Mouse (Mus musculus): ENCODE measurements at regions not wholly inside any gene's neighbourhood (a gene's known extent, or its start where the extent isn't known, plus 50 kb on each side); places are given as distances from the start of the nearest gene placed in this dataset.

GRCm38 (mm10) chr5:111661971-111662370 is 71.8 kb upstream of the Gm26897 start:
- WGBS, result 78% methylated on average over 12 of the region's 12 CpGs
- no peak overlapping the region for H3K4me2 ChIP-seq (replicated peaks; ENCODE audit: low read depth, low read length)
- H3K9me3 ChIP-seq (ENCODE audit: control insufficient read depth, low read length), result no peaks in the 10 kb centered on the region
- H3K27ac ChIP-seq (ENCODE audit: low read depth, low read length), result peak overlapping the region; percentile 45; the same call in 1 of the 2 replicates
- H3K36me3 ChIP-seq (ENCODE audit: control insufficient read depth, insufficient read depth, low read length), result no peaks in the 10 kb centered on the region
- no peak for DNase-seq (ENCODE audit: low spot score)
- peaks cover 20% of the 10 kb centered on the region for H3K4me1 ChIP-seq (replicated peaks; ENCODE audit: control insufficient read depth, insufficient read depth, low read length)
- H3K9ac ChIP-seq (ENCODE audit: low read depth, low read length), result no peak overlapping the region
- H3K4me3 ChIP-seq (ENCODE audit: low read depth, low read length), result no peak overlapping the region
- no peak for ATAC-seq (ENCODE audit: low FRiP score)
- no peaks in the 10 kb centered on the region for H3K27me3 ChIP-seq (ENCODE audit: control insufficient read depth, insufficient read depth, low read length)

- 77% methylated on average over 7 of the region's 7 CpGs for WGBS
- Histone ChIP-seq H3K36me3 (ENCODE audit: control insufficient read depth, insufficient read depth, low read length) (no peaks in the 10 kb centered on the region), H3K9me3 (ENCODE audit: control insufficient read depth, low read length) (no peaks in the 10 kb centered on the region), H3K27ac (ENCODE audit: low read depth, low read length) (no peak overlapping the region), H3K4me1 (replicated peaks; ENCODE audit: control insufficient read depth, insufficient read depth, low read length) (peaks cover 20% of the 10 kb centered on the region), H3K27me3 (ENCODE audit: control insufficient read depth, insufficient read depth, low read length) (no peaks in the 10 kb centered on the region), H3K9ac (ENCODE audit: low read depth, low read length) (no peak overlapping the region), H3K4me3 (ENCODE audit: low read depth, low read length) (no peak overlapping the region), H3K4me2 (replicated peaks; ENCODE audit: low read depth, low read length) (no peak overlapping the region)
- ATAC-seq (ENCODE audit: low FRiP score), result no peak
- DNase-seq (ENCODE audit: low spot score), result no peak
Observed at GRCm38 (mm10) chr5:111663831-111664230, 69.9 kb upstream of the Gm26897 start.

GRCm38 (mm10) chr5:111665406-111665805 is 68.3 kb upstream of the Gm26897 start:
- WGBS, result 76% methylated on average over 19 of the region's 19 CpGs
- Histone ChIP-seq H3K4me1 (replicated peaks; ENCODE audit: control insufficient read depth, insufficient read depth, low read length) (peaks cover 16% of the 10 kb centered on the region), H3K9me3 (ENCODE audit: control insufficient read depth, low read length) (no peaks in the 10 kb centered on the region), H3K36me3 (ENCODE audit: control insufficient read depth, insufficient read depth, low read length) (no peaks in the 10 kb centered on the region), H3K27me3 (ENCODE audit: control insufficient read depth, insufficient read depth, low read length) (no peaks in the 10 kb centered on the region), H3K27ac (ENCODE audit: low read depth, low read length) (no peak overlapping the region), H3K4me3 (ENCODE audit: low read depth, low read length) (no peak overlapping the region), H3K4me2 (replicated peaks; ENCODE audit: low read depth, low read length) (no peak overlapping the region), H3K9ac (ENCODE audit: low read depth, low read length) (no peak overlapping the region)
- no peak for ATAC-seq (ENCODE audit: low FRiP score)
- DNase-seq (ENCODE audit: low spot score), result no peak

GRCm38 (mm10) chr5:111666007-111666406 is 67.7 kb upstream of the Gm26897 start:
- no peak overlapping the region for H3K4me2 ChIP-seq (replicated peaks; ENCODE audit: low read depth, low read length)
- H3K4me1 ChIP-seq (replicated peaks; ENCODE audit: control insufficient read depth, insufficient read depth, low read length), result peaks cover 12% of the 10 kb centered on the region; the same call in 1 of the 2 replicates
- H3K9ac ChIP-seq (ENCODE audit: low read depth, low read length), result no peak overlapping the region
- ATAC-seq (ENCODE audit: low FRiP score) (no peak), DNase-seq (ENCODE audit: low spot score) (no peak)
- H3K36me3 ChIP-seq (ENCODE audit: control insufficient read depth, insufficient read depth, low read length), result no peaks in the 10 kb centered on the region
- no peaks in the 10 kb centered on the region for H3K27me3 ChIP-seq (ENCODE audit: control insufficient read depth, insufficient read depth, low read length)
- no peak overlapping the region for H3K27ac ChIP-seq (ENCODE audit: low read depth, low read length)
- no peak overlapping the region for H3K4me3 ChIP-seq (ENCODE audit: low read depth, low read length)
- WGBS, result 83% methylated on average over 8 of the region's 8 CpGs
- H3K9me3 ChIP-seq (ENCODE audit: control insufficient read depth, low read length), result no peaks in the 10 kb centered on the region

GRCm38 (mm10) chr5:111667901-111668300 is 65.8 kb upstream of the Gm26897 start:
- H3K9me3 ChIP-seq (ENCODE audit: control insufficient read depth, low read length), result no peaks in the 10 kb centered on the region
- no peak overlapping the region for H3K9ac ChIP-seq (ENCODE audit: low read depth, low read length)
- WGBS, result 73% methylated on average over 3 of the region's 3 CpGs
- no peaks in the 10 kb centered on the region for H3K36me3 ChIP-seq (ENCODE audit: control insufficient read depth, insufficient read depth, low read length)
- H3K4me1 ChIP-seq (replicated peaks; ENCODE audit: control insufficient read depth, insufficient read depth, low read length), result 0 out of 2 replicates have a peak, but pooled peaks cover 3% of the 10 kb centered on the region
- no peak for ATAC-seq (ENCODE audit: low FRiP score)
- no peak for DNase-seq (ENCODE audit: low spot score)
- H3K27me3 ChIP-seq (ENCODE audit: control insufficient read depth, insufficient read depth, low read length), result no peaks in the 10 kb centered on the region
- H3K4me2 ChIP-seq (replicated peaks; ENCODE audit: low read depth, low read length), result no peak overlapping the region
- H3K27ac ChIP-seq (ENCODE audit: low read depth, low read length), result no peak overlapping the region
- no peak overlapping the region for H3K4me3 ChIP-seq (ENCODE audit: low read depth, low read length)

GRCm38 (mm10) chr5:111669139-111669538 is 64.6 kb upstream of the Gm26897 start:
- Histone ChIP-seq H3K4me3 (ENCODE audit: low read depth, low read length) (no peak overlapping the region), H3K4me2 (replicated peaks; ENCODE audit: low read depth, low read length) (no peak overlapping the region), H3K9ac (ENCODE audit: low read depth, low read length) (no peak overlapping the region), H3K4me1 (replicated peaks; ENCODE audit: control insufficient read depth, insufficient read depth, low read length) (no peaks in the 10 kb centered on the region; the same call in 1 of the 2 replicates), H3K27ac (ENCODE audit: low read depth, low read length) (no peak overlapping the region), H3K9me3 (ENCODE audit: control insufficient read depth, low read length) (no peaks in the 10 kb centered on the region), H3K27me3 (ENCODE audit: control insufficient read depth, insufficient read depth, low read length) (no peaks in the 10 kb centered on the region), H3K36me3 (ENCODE audit: control insufficient read depth, insufficient read depth, low read length) (no peaks in the 10 kb centered on the region)
- no peak for ATAC-seq (ENCODE audit: low FRiP score)
- DNase-seq (ENCODE audit: low spot score), result no peak

- no peak for ATAC-seq (ENCODE audit: low FRiP score)
- H3K4me2 ChIP-seq (replicated peaks; ENCODE audit: low read depth, low read length), result no peak overlapping the region
- no peak overlapping the region for H3K27ac ChIP-seq (ENCODE audit: low read depth, low read length)
- no peak for DNase-seq (ENCODE audit: low spot score)
- H3K27me3 ChIP-seq (ENCODE audit: control insufficient read depth, insufficient read depth, low read length), result no peaks in the 10 kb centered on the region
- H3K4me3 ChIP-seq (ENCODE audit: low read depth, low read length), result no peak overlapping the region
- 86% methylated on average over 6 of the region's 6 CpGs for WGBS
- no peaks in the 10 kb centered on the region for H3K36me3 ChIP-seq (ENCODE audit: control insufficient read depth, insufficient read depth, low read length)
- no peaks in the 10 kb centered on the region for H3K9me3 ChIP-seq (ENCODE audit: control insufficient read depth, low read length)
- H3K4me1 ChIP-seq (replicated peaks; ENCODE audit: control insufficient read depth, insufficient read depth, low read length), result peaks cover 6% of the 10 kb centered on the region
- no peak overlapping the region for H3K9ac ChIP-seq (ENCODE audit: low read depth, low read length)
Observed at GRCm38 (mm10) chr5:111671762-111672161, 62.0 kb upstream of the Gm26897 start.

GRCm38 (mm10) chr5:111674976-111675672 is 58.6 kb upstream of the Gm26897 start:
- H3K4me1 ChIP-seq (replicated peaks; ENCODE audit: control insufficient read depth, insufficient read depth, low read length), result peaks cover 22% of the 10 kb centered on the region
- H3K36me3 ChIP-seq (ENCODE audit: control insufficient read depth, insufficient read depth, low read length), result no peaks in the 10 kb centered on the region
- H3K4me3 ChIP-seq (ENCODE audit: low read depth, low read length), result no peak overlapping the region
- DNase-seq (ENCODE audit: low spot score) (no peak), ATAC-seq (ENCODE audit: low FRiP score) (no peak)
- 54% methylated on average over 6 of the region's 6 CpGs for WGBS
- no peaks in the 10 kb centered on the region for H3K9me3 ChIP-seq (ENCODE audit: control insufficient read depth, low read length)
- 0 out of 2 replicates have a peak overlapping the region, but pooled peaks have one; percentile 33 for H3K27ac ChIP-seq (ENCODE audit: low read depth, low read length)
- H3K27me3 ChIP-seq (ENCODE audit: control insufficient read depth, insufficient read depth, low read length), result no peaks in the 10 kb centered on the region
- peak overlapping the region; percentile 32; the same call in 1 of the 2 replicates for H3K9ac ChIP-seq (ENCODE audit: low read depth, low read length)
- no peak overlapping the region for H3K4me2 ChIP-seq (replicated peaks; ENCODE audit: low read depth, low read length)

GRCm38 (mm10) chr5:111675673-111676261 is 58.0 kb upstream of the Gm26897 start:
- no peaks in the 10 kb centered on the region for H3K36me3 ChIP-seq (ENCODE audit: control insufficient read depth, insufficient read depth, low read length)
- H3K4me3 ChIP-seq (ENCODE audit: low read depth, low read length), result no peak overlapping the region
- peaks cover 22% of the 10 kb centered on the region for H3K4me1 ChIP-seq (replicated peaks; ENCODE audit: control insufficient read depth, insufficient read depth, low read length)
- WGBS, result 19% methylated on average over 8 of the region's 8 CpGs
- no peak for ATAC-seq (ENCODE audit: low FRiP score)
- DNase-seq (ENCODE audit: low spot score), result peak; percentile 41
- H3K4me2 ChIP-seq (replicated peaks; ENCODE audit: low read depth, low read length), result no peak overlapping the region
- no peaks in the 10 kb centered on the region for H3K9me3 ChIP-seq (ENCODE audit: control insufficient read depth, low read length)
- peak overlapping the region; percentile 32; the same call in 1 of the 2 replicates for H3K9ac ChIP-seq (ENCODE audit: low read depth, low read length)
- no peaks in the 10 kb centered on the region for H3K27me3 ChIP-seq (ENCODE audit: control insufficient read depth, insufficient read depth, low read length)
- 0 out of 2 replicates have a peak overlapping the region, but pooled peaks have one; percentile 33 for H3K27ac ChIP-seq (ENCODE audit: low read depth, low read length)
